Mouse (Mus musculus): ENCODE measurements at regions not wholly inside any gene's neighbourhood (a gene's known extent, or its start where the extent isn't known, plus 50 kb on each side); places are given as distances from the start of the nearest gene placed in this dataset.

DNA sequence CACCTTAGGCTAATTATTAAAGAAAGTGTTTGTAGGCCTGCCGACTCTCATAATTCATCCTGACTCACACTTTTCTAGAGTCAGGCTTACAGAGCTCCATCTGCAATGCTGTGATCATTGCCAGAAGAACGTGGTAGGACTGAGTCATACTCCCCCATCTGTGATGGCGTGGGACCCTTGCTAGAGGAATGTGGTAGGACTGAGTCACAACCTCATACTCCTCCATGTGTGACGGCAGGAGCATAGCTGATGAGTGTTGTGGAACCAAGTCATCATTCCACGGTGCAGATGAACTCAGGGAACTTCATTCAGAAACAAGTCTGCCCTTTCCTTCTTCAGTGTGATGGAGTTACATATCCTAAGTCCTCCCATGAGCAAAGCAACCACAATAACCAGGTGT lies 193.4 kb upstream of the Nrp1 start:
- Histone ChIP-seq H3K36me3 (no peaks in the 10 kb centered on the region), H3K27me3 (replicated peaks) (no peaks in the 10 kb centered on the region), H3K9ac (no peak overlapping the region), H3K4me3 (no peak overlapping the region), H3K27ac (no peak overlapping the region), H3K4me2 (no peak overlapping the region), H3K9me3 (replicated peaks) (no peaks in the 10 kb centered on the region), H3K4me1 (no peaks in the 10 kb centered on the region)
- no peak for ATAC-seq
- 74% methylated on average over 5 of the region's 5 CpGs for WGBS (ENCODE audit: insufficient replicate concordance)

DNA sequence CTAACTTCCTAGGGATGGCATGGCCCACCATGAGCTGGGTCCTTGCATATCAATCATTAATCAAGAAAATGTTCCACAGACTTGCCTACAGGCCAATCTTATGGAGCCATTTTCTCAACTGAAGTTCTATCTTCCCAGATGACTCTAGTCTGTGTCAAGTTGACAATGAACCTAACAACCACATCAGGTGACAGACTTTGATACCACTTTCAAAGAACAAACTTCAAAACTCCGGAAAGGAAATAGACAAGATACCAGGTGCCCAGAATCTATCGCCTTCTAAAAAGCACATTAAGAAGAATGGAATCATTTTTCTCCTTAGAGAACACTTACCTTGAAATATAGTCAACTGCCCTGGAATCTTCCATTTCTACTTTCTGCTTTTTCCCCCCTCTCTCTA lies 192.8 kb upstream of the Nrp1 start:
- H3K9me3 ChIP-seq (replicated peaks) = no peaks in the 10 kb centered on the region
- no peak overlapping the region for H3K4me3 ChIP-seq
- no peak overlapping the region for H3K9ac ChIP-seq
- no peak overlapping the region for H3K4me2 ChIP-seq
- 79% methylated on average over 2 of the region's 2 CpGs for WGBS (ENCODE audit: insufficient replicate concordance)
- no peaks in the 10 kb centered on the region for H3K36me3 ChIP-seq
- no peak for ATAC-seq
- H3K27ac ChIP-seq = no peak overlapping the region
- H3K4me1 ChIP-seq = no peaks in the 10 kb centered on the region
- no peaks in the 10 kb centered on the region for H3K27me3 ChIP-seq (replicated peaks)

DNA sequence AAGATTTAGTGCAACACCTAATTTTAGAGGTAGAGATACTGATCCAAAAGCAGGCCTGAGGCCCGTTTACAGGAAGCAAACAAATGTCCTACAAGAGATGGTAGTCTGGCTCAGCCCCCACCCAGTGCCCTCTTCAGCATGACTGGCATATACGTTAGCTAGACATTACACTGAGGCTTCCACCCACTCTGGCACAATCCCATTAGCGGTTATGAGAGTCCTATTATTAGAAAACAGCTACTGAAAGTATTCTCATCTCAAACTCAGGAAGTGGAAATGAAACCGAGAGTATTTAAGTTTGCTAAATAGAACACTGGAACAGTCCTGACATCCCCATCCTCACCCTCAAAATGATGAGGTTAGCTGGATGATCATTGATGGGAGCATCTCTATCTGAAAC lies 192.3 kb upstream of the Nrp1 start:
- H3K9ac ChIP-seq = no peak overlapping the region
- H3K4me3 ChIP-seq = no peak overlapping the region
- H3K27me3 ChIP-seq (replicated peaks) = no peaks in the 10 kb centered on the region
- no peaks in the 10 kb centered on the region for H3K4me1 ChIP-seq
- H3K36me3 ChIP-seq = no peaks in the 10 kb centered on the region
- no peak for ATAC-seq
- H3K27ac ChIP-seq = no peak overlapping the region
- H3K4me2 ChIP-seq = no peak overlapping the region
- WGBS (ENCODE audit: insufficient replicate concordance) = 56% methylated on average over 4 of the region's 4 CpGs
- no peaks in the 10 kb centered on the region for H3K9me3 ChIP-seq (replicated peaks)

DNA sequence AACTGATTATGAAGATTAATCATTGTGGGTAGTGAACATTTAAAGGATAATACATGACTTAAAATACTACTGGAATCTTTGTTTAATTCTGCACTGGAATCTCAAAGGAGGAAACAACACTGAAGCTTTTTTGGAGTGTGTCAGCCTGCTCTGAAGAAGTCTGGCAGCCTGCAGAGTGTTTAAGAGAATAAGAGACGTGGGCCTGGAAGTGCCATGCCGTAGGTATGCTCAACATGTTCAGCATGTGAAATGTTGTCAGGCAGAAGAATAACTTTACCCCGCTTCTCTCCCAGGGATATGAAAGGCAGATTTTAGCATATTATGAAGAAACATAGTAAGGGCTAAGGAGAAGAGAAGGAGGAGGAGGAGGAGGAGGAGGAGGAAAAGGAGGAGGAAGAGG lies 189.6 kb upstream of the Nrp1 start:
- 70% methylated on average over 3 of the region's 3 CpGs for WGBS (ENCODE audit: insufficient replicate concordance)
- no peak for ATAC-seq

DNA sequence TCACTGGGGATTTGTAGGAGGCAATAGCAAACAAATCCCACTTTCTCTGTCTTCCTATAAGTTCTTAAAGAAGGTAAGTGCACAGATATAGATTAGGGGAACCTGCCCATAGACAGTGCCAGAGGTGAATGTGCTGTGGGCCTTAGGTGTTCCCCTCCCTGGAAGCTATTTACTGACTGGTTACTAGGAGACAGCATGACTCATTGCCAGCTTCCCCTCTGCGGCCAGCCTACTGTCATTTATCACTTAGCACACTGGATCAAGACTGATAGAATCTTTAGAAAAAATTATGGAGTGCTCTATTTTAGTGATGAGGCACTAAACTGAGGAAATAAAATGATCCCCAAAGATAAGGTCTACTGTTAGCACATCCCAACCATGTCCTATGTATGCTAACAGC lies 187.3 kb upstream of the Nrp1 start:
- no peaks in the 10 kb centered on the region for H3K4me1 ChIP-seq
- 9% methylated on average over 1 of the region's 1 CpGs for WGBS (ENCODE audit: insufficient replicate concordance)
- no peaks in the 10 kb centered on the region for H3K27me3 ChIP-seq (replicated peaks)
- H3K27ac ChIP-seq = no peak overlapping the region
- no peak for ATAC-seq
- no peak overlapping the region for H3K9ac ChIP-seq
- H3K36me3 ChIP-seq = no peaks in the 10 kb centered on the region
- no peaks in the 10 kb centered on the region for H3K9me3 ChIP-seq (replicated peaks)
- H3K4me3 ChIP-seq = no peak overlapping the region
- H3K4me2 ChIP-seq = no peak overlapping the region

More for the DNA sequence above, 189.6 kb upstream of the Nrp1 start:
- Histone ChIP-seq H3K4me3 (no peak overlapping the region), H3K4me2 (no peak overlapping the region), H3K36me3 (no peaks in the 10 kb centered on the region), H3K27me3 (replicated peaks) (no peaks in the 10 kb centered on the region), H3K27ac (no peak overlapping the region), H3K4me1 (no peaks in the 10 kb centered on the region), H3K9me3 (replicated peaks) (no peaks in the 10 kb centered on the region), H3K9ac (no peak overlapping the region)

DNA sequence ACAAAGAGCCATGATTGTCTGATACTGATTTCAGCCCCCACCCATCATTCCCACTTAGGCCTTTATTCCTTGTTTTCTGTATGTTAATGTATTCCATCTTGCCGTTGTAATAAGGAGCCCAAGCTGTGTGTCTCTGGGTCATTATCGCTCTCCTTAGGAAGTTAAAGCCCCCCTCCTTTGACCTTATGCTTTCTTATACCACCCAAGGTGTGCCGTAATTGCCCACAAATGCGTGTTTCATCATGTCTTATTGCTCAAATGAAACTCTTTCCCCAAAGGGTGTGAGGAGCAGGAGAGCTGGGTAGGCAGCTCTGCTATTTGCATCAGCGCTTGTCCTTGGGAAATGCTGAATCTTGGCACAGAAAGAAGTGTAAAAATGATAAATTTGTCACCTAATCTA lies 178.2 kb upstream of the Nrp1 start:
- H3K4me2 ChIP-seq = no peak overlapping the region
- H3K9me3 ChIP-seq (replicated peaks) = no peaks in the 10 kb centered on the region
- H3K27ac ChIP-seq = no peak overlapping the region
- no peaks in the 10 kb centered on the region for H3K4me1 ChIP-seq
- H3K27me3 ChIP-seq (replicated peaks) = no peaks in the 10 kb centered on the region
- no peak overlapping the region for H3K4me3 ChIP-seq
- no peaks in the 10 kb centered on the region for H3K36me3 ChIP-seq
- no peak for ATAC-seq
- H3K9ac ChIP-seq = no peak overlapping the region
- 67% methylated on average over 5 of the region's 5 CpGs for WGBS (ENCODE audit: insufficient replicate concordance)

DNA sequence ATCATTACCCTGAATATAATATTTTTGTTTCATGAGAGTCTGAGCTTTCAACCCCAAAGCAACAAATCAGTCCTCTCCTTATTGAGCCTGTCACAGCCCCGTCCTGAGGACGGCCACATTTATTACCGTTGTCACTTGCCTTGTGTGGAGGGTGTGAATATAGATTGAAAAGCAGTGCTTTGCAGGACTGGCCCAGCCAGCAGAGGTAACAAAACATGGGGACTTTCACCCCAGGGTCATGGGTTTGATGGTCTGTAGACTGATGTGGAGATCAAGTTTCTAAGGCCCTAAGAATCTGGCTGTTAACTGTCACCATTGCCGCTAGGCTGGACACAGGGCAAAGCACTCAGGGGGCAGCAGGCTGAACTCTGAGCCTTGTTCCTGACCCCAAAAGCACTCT lies 175.3 kb upstream of the Nrp1 start:
- Histone ChIP-seq H3K9me3 (replicated peaks) (no peaks in the 10 kb centered on the region), H3K4me2 (no peak overlapping the region), H3K27me3 (replicated peaks) (no peaks in the 10 kb centered on the region), H3K4me3 (no peak overlapping the region), H3K4me1 (no peaks in the 10 kb centered on the region), H3K27ac (no peak overlapping the region), H3K36me3 (no peaks in the 10 kb centered on the region), H3K9ac (no peak overlapping the region)
- 64% methylated on average over 4 of the region's 4 CpGs for WGBS (ENCODE audit: insufficient replicate concordance)
- no peak for ATAC-seq

DNA sequence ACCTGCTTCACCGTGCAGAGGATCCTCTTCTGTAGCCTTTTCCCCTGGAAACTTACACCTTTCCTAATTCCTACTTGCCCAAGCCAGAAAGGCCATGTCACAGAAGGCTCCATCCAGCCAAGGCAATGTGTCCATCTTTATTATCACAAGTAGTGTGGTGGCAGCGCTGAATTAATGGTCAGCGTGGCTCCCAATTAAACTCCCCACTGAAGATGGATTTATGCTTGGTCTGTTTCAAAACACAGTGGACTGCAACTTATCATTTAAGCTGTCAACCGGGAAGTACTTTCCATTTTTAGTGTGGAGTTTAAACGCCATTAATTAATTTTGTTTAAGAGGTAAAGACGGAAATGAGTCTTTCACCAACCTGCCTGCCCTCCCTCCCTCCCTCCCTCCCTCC lies 170.1 kb upstream of the Nrp1 start:
- Histone ChIP-seq H3K9me3 (replicated peaks) (no peaks in the 10 kb centered on the region), H3K36me3 (no peaks in the 10 kb centered on the region), H3K4me3 (no peak overlapping the region), H3K27me3 (replicated peaks) (no peaks in the 10 kb centered on the region), H3K9ac (no peak overlapping the region), H3K4me1 (no peaks in the 10 kb centered on the region), H3K27ac (no peak overlapping the region), H3K4me2 (no peak overlapping the region)
- no peak for ATAC-seq
- WGBS (ENCODE audit: insufficient replicate concordance) = 65% methylated on average over 6 of the region's 6 CpGs

DNA sequence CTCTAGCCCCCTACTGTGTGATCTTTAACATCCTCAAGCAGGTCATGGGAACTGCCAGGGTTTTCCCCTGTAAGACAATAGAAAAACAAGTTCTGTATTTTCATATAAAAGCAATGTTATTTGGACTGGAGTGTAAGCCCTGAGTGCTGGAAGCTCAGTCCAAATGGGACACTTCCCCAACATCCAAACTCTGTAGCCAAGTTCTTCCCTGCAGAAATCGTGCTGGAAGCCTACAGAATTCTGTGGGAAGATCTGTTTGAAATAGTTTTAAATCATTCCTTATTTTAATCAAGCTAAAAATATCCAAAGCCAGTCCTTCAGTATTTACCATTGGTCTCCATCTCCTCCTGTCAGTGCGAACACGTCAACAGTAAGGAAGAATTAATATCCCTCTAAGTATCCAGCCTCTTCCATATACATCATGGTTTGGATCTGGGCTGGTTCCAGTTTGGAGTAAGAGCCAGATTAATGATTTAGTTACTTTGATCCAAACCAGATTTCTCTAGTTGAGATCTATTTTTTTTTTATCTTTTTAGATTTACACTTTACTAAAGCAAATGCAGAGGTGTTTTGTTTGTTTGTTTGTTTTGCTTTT lies 165.0 kb upstream of the Nrp1 start:
- 62% methylated on average over 3 of the region's 3 CpGs for WGBS (ENCODE audit: insufficient replicate concordance)
- Histone ChIP-seq H3K27me3 (replicated peaks) (no peaks in the 10 kb centered on the region), H3K9me3 (replicated peaks) (no peaks in the 10 kb centered on the region), H3K36me3 (no peaks in the 10 kb centered on the region), H3K27ac (no peak overlapping the region), H3K4me2 (no peak overlapping the region), H3K4me1 (no peaks in the 10 kb centered on the region), H3K9ac (no peak overlapping the region), H3K4me3 (no peak overlapping the region)
- ATAC-seq = no peak

DNA sequence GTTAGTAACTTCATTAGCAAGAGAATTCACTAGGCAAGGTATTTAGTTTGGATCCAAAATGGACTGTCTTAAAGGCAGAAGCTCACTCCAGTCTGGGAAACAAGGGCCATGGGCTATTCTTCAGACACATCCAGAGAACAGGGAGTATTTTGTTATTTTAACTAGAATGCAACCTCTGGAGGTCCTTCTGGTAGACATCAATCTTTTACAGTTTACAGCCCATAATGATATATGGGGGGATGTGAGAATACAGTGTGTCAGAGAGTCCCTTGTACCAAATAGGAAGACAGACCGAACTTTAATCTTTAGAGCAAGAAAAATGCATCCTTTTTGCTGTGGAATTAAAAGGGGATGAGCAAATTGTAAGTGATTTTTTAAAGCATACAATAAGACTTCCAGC lies 157.6 kb upstream of the Nrp1 start:
- no peak for ATAC-seq
- no peak overlapping the region for H3K4me2 ChIP-seq
- H3K36me3 ChIP-seq = no peaks in the 10 kb centered on the region
- 42% methylated on average over 1 of the region's 1 CpGs for WGBS (ENCODE audit: insufficient replicate concordance)
- H3K4me3 ChIP-seq = no peak overlapping the region
- no peaks in the 10 kb centered on the region for H3K27me3 ChIP-seq (replicated peaks)
- no peak overlapping the region for H3K9ac ChIP-seq
- no peaks in the 10 kb centered on the region for H3K4me1 ChIP-seq
- no peak overlapping the region for H3K27ac ChIP-seq
- no peaks in the 10 kb centered on the region for H3K9me3 ChIP-seq (replicated peaks)

DNA sequence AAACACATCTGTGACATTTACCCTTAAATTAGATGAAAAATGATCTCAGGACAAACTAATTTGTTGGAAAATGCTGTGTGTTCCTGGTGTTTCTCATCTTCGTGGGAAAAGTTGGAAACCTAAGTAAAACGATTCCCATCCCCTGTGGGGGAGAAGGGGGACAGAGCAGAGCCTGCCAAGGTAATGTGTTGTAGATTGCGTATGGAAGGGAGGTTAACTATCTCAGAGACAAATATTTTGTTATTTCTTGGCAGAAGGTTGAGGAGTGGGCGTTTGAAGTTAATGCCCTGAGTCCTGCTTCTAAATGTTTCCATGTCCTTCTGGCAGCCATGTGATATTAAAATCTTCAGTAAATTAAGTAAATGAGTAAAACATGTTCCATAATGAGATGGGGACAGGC lies 156.8 kb upstream of the Nrp1 start:
- ATAC-seq = no peak
- H3K4me3 ChIP-seq = no peak overlapping the region

DNA sequence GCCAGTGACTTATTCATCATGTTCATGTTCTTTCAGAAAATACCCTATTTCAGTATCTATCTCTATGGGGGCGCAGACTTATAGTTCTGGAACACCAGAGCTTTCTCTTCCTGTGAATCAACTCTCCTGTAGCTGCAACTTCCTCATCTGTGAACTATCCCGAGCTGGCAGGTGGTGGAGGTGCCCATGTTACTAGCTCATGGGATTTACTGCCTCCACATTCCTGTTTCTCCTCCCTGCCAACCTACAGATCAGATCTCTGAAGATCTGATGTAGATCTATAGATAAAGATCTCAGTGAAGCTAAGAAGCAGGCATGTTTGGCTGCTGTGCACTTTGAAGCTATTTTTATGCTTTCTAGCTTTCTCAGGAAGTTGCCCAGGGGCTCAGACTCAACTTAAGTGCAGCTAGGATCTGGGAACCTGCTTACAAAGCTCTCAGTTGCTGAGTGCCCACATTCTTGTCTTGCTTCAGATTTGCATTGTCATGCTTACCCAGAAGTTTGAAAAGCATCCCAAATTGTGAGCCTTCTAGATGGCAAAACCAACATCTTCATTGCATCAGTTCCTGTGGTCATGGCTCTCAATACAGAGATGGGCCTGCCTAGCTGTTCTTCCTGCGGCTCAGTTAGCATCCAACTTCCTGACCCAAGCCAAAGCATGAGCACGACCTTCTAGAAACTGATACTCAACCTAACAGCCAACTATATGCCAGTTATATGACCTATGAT lies 156.1 kb upstream of the Nrp1 start:
- Histone ChIP-seq H3K27ac (no peak overlapping the region), H3K27me3 (replicated peaks) (no peaks in the 10 kb centered on the region), H3K4me3 (no peak overlapping the region), H3K36me3 (no peaks in the 10 kb centered on the region), H3K4me2 (no peak overlapping the region), H3K9ac (no peak overlapping the region), H3K9me3 (replicated peaks) (no peaks in the 10 kb centered on the region), H3K4me1 (no peaks in the 10 kb centered on the region)
- 25% methylated on average over 4 of the region's 4 CpGs for WGBS (ENCODE audit: insufficient replicate concordance)
- ATAC-seq = no peak

More for the DNA sequence above, 156.8 kb upstream of the Nrp1 start:
- Histone ChIP-seq H3K4me2 (no peak overlapping the region), H3K9ac (no peak overlapping the region), H3K36me3 (no peaks in the 10 kb centered on the region), H3K27ac (no peak overlapping the region), H3K4me1 (no peaks in the 10 kb centered on the region), H3K27me3 (replicated peaks) (no peaks in the 10 kb centered on the region), H3K9me3 (replicated peaks) (no peaks in the 10 kb centered on the region)
- WGBS (ENCODE audit: insufficient replicate concordance) = 59% methylated on average over 4 of the region's 4 CpGs

DNA sequence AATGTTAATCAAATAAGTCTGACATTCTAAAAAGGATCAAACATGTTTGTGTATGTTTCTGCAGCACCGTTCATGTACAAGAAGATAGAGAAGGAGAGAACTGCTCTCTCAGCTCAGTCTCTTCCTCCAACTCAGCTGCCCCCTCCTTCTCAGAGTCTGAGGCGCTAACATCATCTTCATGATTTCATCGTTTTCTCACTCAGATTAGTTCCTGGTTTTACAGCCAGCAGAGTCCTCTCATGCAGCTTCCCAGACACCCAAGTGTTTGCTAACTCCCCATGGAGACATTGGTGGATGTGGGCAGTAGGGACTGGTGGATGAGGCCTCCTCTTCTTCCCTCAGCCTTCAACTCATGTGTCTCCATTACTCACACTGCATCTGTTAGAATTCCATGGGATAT lies 153.6 kb upstream of the Nrp1 start:
- H3K9me3 ChIP-seq (replicated peaks) = no peaks in the 10 kb centered on the region
- H3K27me3 ChIP-seq (replicated peaks) = no peaks in the 10 kb centered on the region
- no peak overlapping the region for H3K27ac ChIP-seq
- H3K36me3 ChIP-seq = no peaks in the 10 kb centered on the region
- ATAC-seq = no peak
- H3K4me3 ChIP-seq = no peak overlapping the region
- H3K9ac ChIP-seq = no peak overlapping the region
- no peak overlapping the region for H3K4me2 ChIP-seq
- H3K4me1 ChIP-seq = no peaks in the 10 kb centered on the region
- WGBS (ENCODE audit: insufficient replicate concordance) = 46% methylated on average over 3 of the region's 3 CpGs
